In genomic region chr6:122811280-122811652, GRCm38 (mm10) we compare ENCODE assay signal across 8 mouse cellular contexts. TPM values are rescaled to one million over a fixed set of nuclear protein-coding genes. Genes with fewer than 3 reads are reported as not detected.
DNase-seq lines count a peak whose midpoint lies in the region; ATAC-seq lines count a peak whose summit lies in the region.

No protein-coding gene starts in this region.

- ATAC-seq in midbrain, embryonic 12.5 days (ENCODE audit: low FRiP score, low read depth): peak; percentile 95

- H3K27me3 ChIP-seq in limb, embryonic 10.5 days (ENCODE audit: low read depth, poor library complexity, severe bottlenecking): no peaks in the 10 kb centered on the region
- no peaks in the 10 kb centered on the region for H3K27me3 ChIP-seq in midbrain, embryonic 12.5 days

- WGBS in limb, embryonic 10.5 days: under 1% methylated on average over 38 of the region's 38 CpGs
- WGBS in midbrain, embryonic 12.5 days: under 1% methylated on average over 38 of the region's 38 CpGs

- H3K4me1 ChIP-seq in limb, embryonic 10.5 days: peaks cover 10% of the 10 kb centered on the region
- H3K4me1 ChIP-seq in midbrain, embryonic 12.5 days: peaks cover 7% of the 10 kb centered on the region; the same call in 1 of the 2 replicates

- H3K4me3 ChIP-seq in limb, embryonic 10.5 days: peak overlapping the region; percentile 73
- H3K4me3 ChIP-seq in midbrain, embryonic 12.5 days: peak overlapping the region; percentile 76

- peak overlapping the region; percentile 59 for H3K4me2 ChIP-seq in midbrain, embryonic 12.5 days (replicated peaks)

- DNase-seq in urinary bladder, adult 18-20 months (ENCODE audit: low spot score in 2 of 2): peak; percentile 83 to 92
- no peak for DNase-seq in urinary bladder, adult 2 months (ENCODE audit: low spot score)
- peak; percentile 90 for DNase-seq in embryo, embryonic 9.5 days (ENCODE audit: extremely low spot score)
- peak; percentile 92 to 95 for DNase-seq in gastrocnemius, postnatal 4 days (ENCODE audit: low spot score in 2 of 2)
- DNase-seq in kidney, adult 11 months: peak; percentile 94
- peak; percentile 88 for DNase-seq in limb, embryonic 10.5 days (ENCODE audit: low spot score)
- DNase-seq in skeletal muscle tissue, adult 2 months (ENCODE audit: low read depth, low spot score): peak; percentile 92

- H3K9ac ChIP-seq in midbrain, embryonic 12.5 days (replicated peaks): peak overlapping the region; percentile 69

- H3K9me3 ChIP-seq in limb, embryonic 10.5 days (replicated peaks): no peaks in the 10 kb centered on the region
- no peaks in the 10 kb centered on the region for H3K9me3 ChIP-seq in midbrain, embryonic 12.5 days

- peak overlapping the region; percentile 96 for H3K27ac ChIP-seq in limb, embryonic 10.5 days
- peak overlapping the region; percentile 99 for H3K27ac ChIP-seq in midbrain, embryonic 12.5 days (replicated peaks)

- no peaks in the 10 kb centered on the region for H3K36me3 ChIP-seq in limb, embryonic 10.5 days
- no peaks in the 10 kb centered on the region for H3K36me3 ChIP-seq in midbrain, embryonic 12.5 days

RNA-seq across cellular contexts. Expression of gene Foxj2, which starts 8.4 kb away (rescaled TPM):
- polyA plus RNA-seq in urinary bladder, adult 2 months (2012; rRNA removed): 7.2 and 15.7 TPM in 2 replicates
- total RNA-seq in gastrocnemius, postnatal 4 days (2021): 10 to 100 TPM; 22.4 to 25.4 TPM
- 1.7 and 3.2 TPM in 2 replicates for polyA plus RNA-seq in limb, embryonic 10.5 days (2016; fragmentation: Nextera tagmentation; extraction: Ambion mirVana)
- 5.7 and 5.8 TPM in 2 replicates for polyA plus RNA-seq in midbrain, embryonic 12.5 days (2016; fragmentation: Nextera tagmentation; extraction: Ambion mirVana)

RNA-seq across cellular contexts. Expression of gene Slc2a3, which starts 9.8 kb away (rescaled TPM):
- 5.1 and 5.9 TPM in 2 replicates for polyA plus RNA-seq in urinary bladder, adult 2 months (2012; rRNA removed)
- total RNA-seq in gastrocnemius, postnatal 4 days (2021): 1 to 10 TPM; 2.7 to 4.8 TPM
- 61.3 and 74.0 TPM in 2 replicates for polyA plus RNA-seq in limb, embryonic 10.5 days (2016; fragmentation: Nextera tagmentation; extraction: Ambion mirVana)
- polyA plus RNA-seq in midbrain, embryonic 12.5 days (2016; fragmentation: Nextera tagmentation; extraction: Ambion mirVana): 22.5 and 24.8 TPM in 2 replicates

RNA-seq across cellular contexts. Expression of gene C3ar1, which starts 44.7 kb away (rescaled TPM):
- 6.4 TPM in 2 replicates for polyA plus RNA-seq in urinary bladder, adult 2 months (2012; rRNA removed)
- total RNA-seq in gastrocnemius, postnatal 4 days (2021): 1 to 10 TPM; 4.7 TPM
- 0.73 and 1.2 TPM in 2 replicates for polyA plus RNA-seq in limb, embryonic 10.5 days (2016; fragmentation: Nextera tagmentation; extraction: Ambion mirVana)
- 1.6 and 1.8 TPM in 2 replicates for polyA plus RNA-seq in midbrain, embryonic 12.5 days (2016; fragmentation: Nextera tagmentation; extraction: Ambion mirVana)
